Mouse (Mus musculus) cerebellum, postnatal 10 days (tissue): ENCODE results near the gene Sh3pxd2a.
A peak's percentile ranks its signal among the peaks of the same experiment; 100 is the strongest.

Source experiments
- DNase-seq, 2 experiments: peaks; one replicate each; pipeline ENCODE4 v3.0.0; 2021; ENCODE audit warnings: mixed read lengths in 2 of 2

Sh3pxd2a gene

GRCm38 (mm10) chr19:47489233-47489632 is 25.0 kb upstream of the Sh3pxd2a start:
- no peak for DNase-seq

GRCm38 (mm10) chr19:47488250-47488649 is 24.0 kb upstream of the Sh3pxd2a start:
- DNase-seq = peak; percentile 40 to 51

- no peak for DNase-seq
Measured at GRCm38 (mm10) chr19:47487572-47487971, 23.4 kb upstream of the Sh3pxd2a start.

- DNase-seq = no peak
Measured at GRCm38 (mm10) chr19:47485997-47486566, 21.9 kb upstream of the Sh3pxd2a start.

GRCm38 (mm10) chr19:47484110-47484509 is 19.9 kb upstream of the Sh3pxd2a start:
- no peak for DNase-seq

GRCm38 (mm10) chr19:47483346-47483745 is 19.1 kb upstream of the Sh3pxd2a start:
- DNase-seq = no peak

- DNase-seq = no peak
Measured at GRCm38 (mm10) chr19:47473453-47473852, 9.3 kb upstream of the Sh3pxd2a start.

GRCm38 (mm10) chr19:47472881-47473400 is 8.7 kb upstream of the Sh3pxd2a start:
- DNase-seq = peak; percentile 51 to 64

GRCm38 (mm10) chr19:47471808-47472207 is 7.6 kb upstream of the Sh3pxd2a start:
- DNase-seq = no peak

GRCm38 (mm10) chr19:47468750-47469149 is 4.5 kb upstream of the Sh3pxd2a start:
- DNase-seq = peak; percentile 35 to 47

- no peak for DNase-seq
Measured at GRCm38 (mm10) chr19:47466775-47467174, 2.6 kb upstream of the Sh3pxd2a start.

GRCm38 (mm10) chr19:47465467-47465866 is 1.3 kb upstream of the Sh3pxd2a start:
- DNase-seq = no peak

- DNase-seq = peak; percentile 78
Measured at GRCm38 (mm10) chr19:47463636-47464303, 431 bp downstream of the Sh3pxd2a start.

GRCm38 (mm10) chr19:47463206-47463605 is 995 bp downstream of the Sh3pxd2a start:
- DNase-seq = peak; percentile 33 to 41

GRCm38 (mm10) chr19:47462725-47463124 is 1.5 kb downstream of the Sh3pxd2a start:
- DNase-seq = no peak

GRCm38 (mm10) chr19:47461838-47462237 is 2.4 kb downstream of the Sh3pxd2a start:
- DNase-seq = no peak

GRCm38 (mm10) chr19:47461386-47461785 is 2.8 kb downstream of the Sh3pxd2a start:
- DNase-seq = no peak

- no peak for DNase-seq
Measured at GRCm38 (mm10) chr19:47460120-47460960, 3.9 kb downstream of the Sh3pxd2a start.

GRCm38 (mm10) chr19:47459214-47459613 is 5.0 kb downstream of the Sh3pxd2a start:
- DNase-seq = no peak

- no peak for DNase-seq
Measured at GRCm38 (mm10) chr19:47458504-47459161, 5.6 kb downstream of the Sh3pxd2a start.

- DNase-seq = peak; percentile 31 to 42
Measured at GRCm38 (mm10) chr19:47457711-47458503, 6.3 kb downstream of the Sh3pxd2a start.

- DNase-seq = no peak
Measured at GRCm38 (mm10) chr19:47456021-47456420, 8.2 kb downstream of the Sh3pxd2a start.
